ENCODE assay signal across 22 mouse cellular contexts in the genomic region with DNA sequence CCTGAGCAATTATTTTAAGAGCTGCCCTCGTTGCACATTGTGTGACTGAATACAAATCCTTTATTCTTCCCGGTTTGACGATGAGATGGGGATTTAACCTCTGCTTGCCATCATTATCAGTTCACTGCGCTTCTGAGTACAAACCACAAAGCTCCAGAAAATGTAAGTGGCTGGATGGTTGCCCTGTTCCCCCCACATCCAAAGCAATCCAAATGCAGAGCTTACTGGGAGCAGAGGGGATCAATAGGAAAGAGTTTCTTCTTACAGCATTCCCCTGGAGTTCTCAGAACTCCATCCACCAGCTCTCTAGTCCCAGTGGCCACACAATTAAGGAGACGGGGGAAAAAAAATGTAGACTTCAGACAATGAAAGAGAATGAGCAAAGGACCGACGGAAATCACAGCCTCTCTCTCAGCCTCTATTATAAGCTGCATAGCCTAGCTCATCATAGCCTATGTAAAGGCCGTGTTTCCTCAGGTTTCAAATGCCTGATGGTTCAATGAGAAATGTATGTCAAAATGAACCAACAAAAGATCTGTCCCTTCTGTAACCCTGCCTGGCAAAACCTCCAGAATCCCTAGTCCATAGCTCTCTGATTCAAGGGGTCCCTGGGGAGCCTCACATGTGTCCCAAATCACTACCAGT.
"Had no signal": no experiment of that assay in that cellular context is flagged by ENCODE, and none has a peak within 500 bp of the region (broad histone marks: within the 10 kb centered on the region; RNA-seq: fewer than 3 reads in every experiment).

No protein-coding gene starts in this region.

- H3K27ac ChIP-seq: kidney, embryonic 15.5 days; limb, embryonic 13.5 days; liver, embryonic 12.5 days; liver, embryonic 15.5 days; lung, embryonic 15.5 days; midbrain, embryonic 10.5 days; neural tube, embryonic 13.5 days had no signal

- H3K9me3 ChIP-seq: kidney, embryonic 15.5 days; limb, embryonic 10.5 days; limb, embryonic 13.5 days; liver, embryonic 12.5 days; liver, embryonic 15.5 days; lung, embryonic 15.5 days; midbrain, embryonic 10.5 days; neural tube, embryonic 13.5 days had no signal

- H3K4me1 ChIP-seq: liver, embryonic 12.5 days; liver, embryonic 15.5 days; megakaryocyte, embryonic 14.5 days had no signal

- H3K36me3 ChIP-seq: kidney, embryonic 15.5 days; limb, embryonic 10.5 days; limb, embryonic 13.5 days; liver, embryonic 12.5 days; liver, embryonic 15.5 days; lung, embryonic 15.5 days; midbrain, embryonic 10.5 days; neural tube, embryonic 13.5 days had no signal

- H3K27me3 ChIP-seq: kidney, embryonic 15.5 days; liver, embryonic 12.5 days; liver, embryonic 15.5 days; lung, embryonic 15.5 days; megakaryocyte, embryonic 14.5 days; neural tube, embryonic 13.5 days had no signal

- H3K4me3 ChIP-seq: kidney, embryonic 15.5 days; limb, embryonic 10.5 days; limb, embryonic 13.5 days; liver, embryonic 12.5 days; liver, embryonic 15.5 days; lung, embryonic 15.5 days; megakaryocyte, embryonic 14.5 days; midbrain, embryonic 10.5 days; myocyte; neural tube, embryonic 13.5 days had no signal

- H3K4me2 ChIP-seq: kidney, embryonic 15.5 days; limb, embryonic 13.5 days; liver, embryonic 12.5 days; liver, embryonic 15.5 days; lung, embryonic 15.5 days; neural tube, embryonic 13.5 days had no signal

- H3K9ac ChIP-seq: kidney, embryonic 15.5 days; limb, embryonic 13.5 days; liver, embryonic 12.5 days; liver, embryonic 15.5 days; lung, embryonic 15.5 days; neural tube, embryonic 13.5 days had no signal

- DNase-seq: kidney, adult 2 months; kidney, postnatal 10 days; kidney, postnatal 36 days; liver; lung, adult 18-20 months; lung, postnatal 10 days; lung, postnatal 36 days; right cerebral cortex, postnatal 25 days; spleen, adult 18-20 months; thymus, adult 18-20 months; thymus, postnatal 36 days had no signal

- ATAC-seq: intestine, postnatal 0 days; liver, embryonic 12.5 days had no signal
